ENCODE assay signal across 9 mouse cellular contexts in the genomic region with DNA sequence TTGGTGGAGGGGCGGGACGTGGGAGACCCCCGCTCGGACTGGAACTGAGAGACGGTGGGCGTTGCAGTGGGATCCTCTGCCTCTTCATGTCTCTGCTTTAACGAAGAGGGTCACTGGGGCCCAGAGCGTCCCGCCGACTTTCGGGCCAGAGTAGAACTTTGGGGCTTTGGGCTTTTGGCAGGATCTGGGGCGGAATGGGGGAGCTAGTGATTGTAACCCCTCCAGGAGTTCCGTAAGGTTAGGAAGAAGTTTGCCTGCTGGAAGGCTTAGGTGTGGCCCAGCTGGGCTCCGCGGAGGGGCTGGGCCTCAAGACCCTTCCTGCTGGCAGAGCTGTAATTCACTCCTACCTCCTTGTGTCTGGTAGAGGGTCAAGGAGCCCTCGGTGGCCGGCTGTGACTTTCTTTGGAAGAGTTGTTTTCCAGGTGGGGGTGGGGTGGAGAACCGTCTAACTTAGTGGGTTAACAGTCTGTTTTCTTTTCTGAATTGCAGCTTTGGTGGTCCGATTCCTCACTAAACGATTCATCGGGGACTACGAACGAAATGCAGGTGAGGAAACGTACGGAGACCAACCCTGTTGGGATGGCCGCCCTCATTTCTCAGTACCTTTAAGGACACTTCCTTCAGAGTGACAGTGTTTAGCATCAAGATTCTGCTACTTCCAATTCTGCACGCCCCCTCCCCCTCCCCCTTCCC. TPM values are rescaled to one million over a fixed set of nuclear protein-coding genes. Genes with fewer than 3 reads are reported as not detected.
DNase-seq lines count a peak whose midpoint lies in the region; ATAC-seq and TF ChIP-seq lines count a peak whose summit lies in the region.
"Had no signal": no experiment of that assay in that cellular context is flagged by ENCODE, and none has a peak within 500 bp of the region (broad histone marks: within the 10 kb centered on the region; RNA-seq: fewer than 3 reads in every experiment).

No protein-coding gene starts in this region.

- H3K4me1 ChIP-seq in CH12.LX (ENCODE audit: control insufficient read depth in 1 of 2, insufficient read depth in 2 of 2) = peaks cover 11 to 64% of the 10 kb centered on the region in 2 experiments
- H3K4me1 ChIP-seq in embryonic facial prominence, embryonic 14.5 days (ENCODE audit: control insufficient read depth, insufficient read depth, low read length) = peaks cover 51% of the 10 kb centered on the region
- H3K4me1 ChIP-seq in limb, embryonic 11.5 days (ENCODE audit: control insufficient read depth, insufficient read depth, low read length) = peaks cover 55% of the 10 kb centered on the region
- peaks cover 16% of the 10 kb centered on the region for H3K4me1 ChIP-seq in small intestine, adult 2 months (ENCODE audit: control insufficient read depth, insufficient read depth, insufficient read length, low read length)

- no peaks in the 10 kb centered on the region for H3K79me2 ChIP-seq in CH12.LX (replicated peaks; ENCODE audit: control insufficient read depth, extremely low read depth, insufficient read depth, poor library complexity, severe bottlenecking)

- DNase-seq in gastrocnemius, adult 2 months = no peak
- DNase-seq in gastrocnemius, postnatal 14 days = no peak
- DNase-seq in CH12.LX (ENCODE audit: extremely low read depth) = no peak
- peak; percentile 28 for DNase-seq in embryonic facial prominence, embryonic 14.5 days (ENCODE audit: low spot score)
- DNase-seq in limb, embryonic 11.5 days (ENCODE audit: low spot score) = peak; percentile 66

- H3K9ac ChIP-seq in CH12.LX (ENCODE audit: insufficient read depth, low read depth) = no peak overlapping the region
- peak overlapping the region; percentile 95 for H3K9ac ChIP-seq in embryonic facial prominence, embryonic 14.5 days (ENCODE audit: low read depth, low read length)
- H3K9ac ChIP-seq in limb, embryonic 11.5 days (ENCODE audit: low read length) = peak overlapping the region; percentile 94

- no peak for TF ChIP-seq EP300 in CH12.LX (IDR thresholded peaks at IDR 0.05; ENCODE audit: low read length)

- TF ChIP-seq RAD21 in CH12.LX (IDR thresholded peaks at IDR 0.05; ENCODE audit: low read depth, low read length) = no peak

- peak overlapping the region; percentile 82 for H3K27ac ChIP-seq in gastrocnemius, adult 2 months
- no peak overlapping the region for H3K27ac ChIP-seq in CH12.LX (ENCODE audit: insufficient read depth, low read depth)
- peak overlapping the region; percentile 91 for H3K27ac ChIP-seq in embryonic facial prominence, embryonic 14.5 days (replicated peaks; ENCODE audit: low read depth, low read length)
- peak overlapping the region; percentile 76 for H3K27ac ChIP-seq in limb, embryonic 11.5 days (replicated peaks; ENCODE audit: low read depth, low read length)
- H3K27ac ChIP-seq in small intestine, adult 2 months (ENCODE audit: insufficient read depth, low read depth, low read length) = no peak overlapping the region

- TF ChIP-seq CTCF in gastrocnemius, adult 2 months (IDR thresholded peaks at IDR 0.05) = no peak
- TF ChIP-seq CTCF in CH12.LX (conservative IDR thresholded peaks at IDR 0.05 in 1 of 2, IDR thresholded peaks at IDR 0.05 in 1 of 2; ENCODE audit: low read depth in 2 of 2, low read length in 2 of 2) = no peak
- no peak for TF ChIP-seq CTCF in small intestine, adult 2 months (IDR thresholded peaks at IDR 0.05; ENCODE audit: extremely low read depth, insufficient read length, insufficient replicate concordance, low read depth, low read length)

- H3K27me3 ChIP-seq in CH12.LX (replicated peaks) = no peaks in the 10 kb centered on the region
- H3K27me3 ChIP-seq in embryonic facial prominence, embryonic 14.5 days (replicated peaks; ENCODE audit: control insufficient read depth, insufficient read depth, low read length) = no peaks in the 10 kb centered on the region
- no peaks in the 10 kb centered on the region for H3K27me3 ChIP-seq in limb, embryonic 11.5 days (ENCODE audit: control insufficient read depth, insufficient read depth, low read length)
- H3K27me3 ChIP-seq in small intestine, adult 2 months (ENCODE audit: control insufficient read depth, insufficient read depth, low read length) = no peaks in the 10 kb centered on the region
- H3K27me3 ChIP-seq: Patski had no signal

- TF ChIP-seq POLR2A in CH12.LX (IDR thresholded peaks at IDR 0.05; ENCODE audit: low read depth, low read length) = no peak
- TF ChIP-seq POLR2A in small intestine, adult 2 months (IDR thresholded peaks at IDR 0.05; ENCODE audit: low read depth, low read length) = no peak

- in situ Hi-C loops in CH12.LX (cut with MboI; ENCODE audit: low pct_ligation_motif_present, low pct_unique_long_range_greater_than_20kb, low sequenced_read_pairs) = no loop called here

- no peaks in the 10 kb centered on the region for H3K9me3 ChIP-seq in CH12.LX (replicated peaks; ENCODE audit: low read length)
- H3K9me3 ChIP-seq in embryonic facial prominence, embryonic 14.5 days (ENCODE audit: control insufficient read depth, low read length) = no peaks in the 10 kb centered on the region
- H3K9me3 ChIP-seq in limb, embryonic 11.5 days (ENCODE audit: control insufficient read depth, low read length) = no peaks in the 10 kb centered on the region

- H3K4me3 ChIP-seq in gastrocnemius, adult 2 months = peak overlapping the region; percentile 93
- H3K4me3 ChIP-seq in CH12.LX (replicated peaks in 1 of 3; ENCODE audit: low read depth in 2 of 3, low read length in 2 of 3, poor library complexity in 1 of 3) = peak overlapping the region; percentile 44 to 75 (median 66)
- peak overlapping the region; percentile 96 for H3K4me3 ChIP-seq in embryonic facial prominence, embryonic 14.5 days (ENCODE audit: low read depth, low read length)
- H3K4me3 ChIP-seq in limb, embryonic 11.5 days (ENCODE audit: low read depth, low read length) = peak overlapping the region; percentile 87
- peak overlapping the region; percentile 84 for H3K4me3 ChIP-seq in small intestine, adult 2 months (ENCODE audit: low read depth, low read length)

- H3K36me3 ChIP-seq in CH12.LX (replicated peaks in 1 of 2; ENCODE audit: control insufficient read depth in 1 of 2, insufficient read depth in 1 of 2, low read length in 1 of 2) = peaks cover 0 to 26% of the 10 kb centered on the region in 2 experiments
- H3K36me3 ChIP-seq in embryonic facial prominence, embryonic 14.5 days (ENCODE audit: control insufficient read depth, insufficient read depth, low read length) = peaks cover 35% of the 10 kb centered on the region
- peaks cover 12% of the 10 kb centered on the region for H3K36me3 ChIP-seq in limb, embryonic 11.5 days (ENCODE audit: control insufficient read depth, insufficient read depth, low read length)
- H3K36me3 ChIP-seq in small intestine, adult 2 months (ENCODE audit: control insufficient read depth, insufficient read depth, low read length) = no peaks in the 10 kb centered on the region

- dilution Hi-C loops in CH12.LX (cut with MboI; ENCODE audit: extremely low pct_ligation_motif_present, extremely low pct_unique_long_range_greater_than_20kb, low sequenced_read_pairs) = no loop called here

- intact Hi-C loops in gastrocnemius, adult 2 months (cut with DNase I) = loop anchor here (5.0 kb wide), 3 partner anchors 82 to 128 kb away; a partner anchor contains a TSS
- intact Hi-C loops in gastrocnemius, postnatal 14 days (cut with DNase I; ENCODE audit: low total_unique reads) = loop anchor here (5.0 kb wide), 1 partner anchor 82 kb away; no protein-coding TSS in a partner anchor

- H3K4me2 ChIP-seq in CH12.LX (ENCODE audit: insufficient read depth, low read depth, poor library complexity, severe bottlenecking) = peak overlapping the region; percentile 88
- peak overlapping the region; percentile 95 for H3K4me2 ChIP-seq in embryonic facial prominence, embryonic 14.5 days (ENCODE audit: low read depth, low read length)
- H3K4me2 ChIP-seq in limb, embryonic 11.5 days (ENCODE audit: low read depth, severe bottlenecking) = peak overlapping the region; percentile 92

- WGBS in embryonic facial prominence, embryonic 14.5 days = under 1% methylated on average over 25 of the region's 27 CpGs
- WGBS in limb, embryonic 11.5 days = 0% methylated on average over 26 of the region's 27 CpGs
- WGBS in small intestine, adult 2 months = 5% methylated on average over 27 of the region's 27 CpGs

- no peak for ATAC-seq in embryonic facial prominence, embryonic 14.5 days (ENCODE audit: low read depth)
- no peak for ATAC-seq in limb, embryonic 11.5 days (ENCODE audit: insufficient number of reproducible peaks, low FRiP score, low TSS enrichment, low read depth)
- ATAC-seq in granulocyte monocyte progenitor cell, adult 5-6 weeks (replicated peaks; ENCODE audit: poor library complexity, severe bottlenecking) = no peak
- no peak for ATAC-seq in frontal cortex, adult (ENCODE audit: low TSS enrichment)

TF ChIP-seq in CH12.LX, 34 proteins besides CTCF, POLR2A, EP300 and RAD21:
- no peak for TF ChIP-seq TBP (conservative IDR thresholded peaks at IDR 0.05; ENCODE audit: low read depth, low read length)
- no peak for TF ChIP-seq SIN3A (IDR thresholded peaks at IDR 0.05; ENCODE audit: low read length)
- no peak for TF ChIP-seq PAX5 (IDR thresholded peaks at IDR 0.05; ENCODE audit: low read length)
- TF ChIP-seq MAFK (IDR thresholded peaks at IDR 0.05; ENCODE audit: insufficient replicate concordance, low read length) = no peak
- TF ChIP-seq MAZ (IDR thresholded peaks at IDR 0.05; ENCODE audit: low read depth, low read length) = no peak
- TF ChIP-seq USF1 (IDR thresholded peaks at IDR 0.05; ENCODE audit: low read depth, low read length) = no peak
- TF ChIP-seq NRF1 (IDR thresholded peaks at IDR 0.05; ENCODE audit: low read depth, low read length) = no peak
- TF ChIP-seq ELF1 (IDR thresholded peaks at IDR 0.05; ENCODE audit: low read depth, low read length) = no peak
- no peak for TF ChIP-seq MAX (IDR thresholded peaks at IDR 0.05; ENCODE audit: low read length)
- no peak for TF ChIP-seq TCF12 (IDR thresholded peaks at IDR 0.05; ENCODE audit: low read depth, low read length)

RNA-seq across cellular contexts. Expression of a gene that starts 0.7 kb away (rescaled TPM):
- 1 to 10 TPM; 2.0 to 5.4 TPM for total RNA-seq in gastrocnemius, adult 2 months (2021)
- 1 to 10 TPM; 4.1 to 5.3 TPM for total RNA-seq in gastrocnemius, postnatal 14 days (2021)
- total RNA-seq in CH12.LX (2012; rRNA removed) (0.21 and 0.25 TPM in 2 replicates), CH12.LX (2014; rRNA removed) (0.34 and 0.60 TPM in 2 replicates)
- polyA plus RNA-seq in CH12.LX (2012; ENCODE audit: insufficient read length, low read depth) = 2.7 and 2.9 TPM in 2 replicates
- 62.9 and 75.4 TPM in 2 replicates for polyA plus RNA-seq in embryonic facial prominence, embryonic 14.5 days (2014; fragmentation: Nextera tagmentation; extraction: Ambion mirVana)
- polyA plus RNA-seq in limb, embryonic 11.5 days (2014; fragmentation: Nextera tagmentation; extraction: Ambion mirVana) = 112 and 118 TPM in 2 replicates
- 7.7 and 10.1 TPM in 2 replicates for polyA plus RNA-seq in small intestine, adult 2 months (2012; rRNA removed)
- not detected in 2 replicates for total RNA-seq in granulocyte monocyte progenitor cell, adult 5-6 weeks (2014; fragmentation: Nextera tagmentation)
- total RNA-seq in granulocyte monocyte progenitor cell, adult 5-6 weeks (2017) = 0.99 and 1.8 TPM in 2 replicates

Comparison
In these comparisons a context has a peak if more than half of its experiments do, and no peak if none do; other contexts are left out.
1. DNase-seq: peak in embryonic facial prominence, embryonic 14.5 days (single experiment) and limb, embryonic 11.5 days (single experiment); none in gastrocnemius, adult 2 months (single experiment), gastrocnemius, postnatal 14 days (single experiment) and CH12.LX (single experiment).
2. H3K27ac ChIP-seq: peak in gastrocnemius, adult 2 months (single experiment), embryonic facial prominence, embryonic 14.5 days (single experiment) and limb, embryonic 11.5 days (single experiment); none in CH12.LX (single experiment) and small intestine, adult 2 months (single experiment).
3. Peak in every context shown above with its lines, with median percentiles within 50 percentile points of each other: H3K4me3 ChIP-seq and H3K4me2 ChIP-seq.